Mouse (Mus musculus): ENCODE data around the gene Vtn. TPM values are rescaled to one million over a fixed set of nuclear protein-coding genes. Genes with fewer than 3 reads are reported as not detected.
"Not testable (repeated sequence)": the region's sequence is repeated elsewhere in the genome, so short reads cannot be mapped to it uniquely, and the experiment has no call there.

Gene Vtn
- polyA plus RNA-seq, 1 experiment = 143 TPM

GRCm38 (mm10) chr11:78528714-78529113 is 29.8 kb downstream of the Vtn start:
- Histone ChIP-seq H3K4me1 (ENCODE audit: control insufficient read depth, insufficient read depth, low read length) (peaks cover 10% of the 10 kb centered on the region), H3K27ac (ENCODE audit: insufficient read depth, low read length) (no peak overlapping the region), H3K27me3 (ENCODE audit: control insufficient read depth, insufficient read depth, low read length) (no peaks in the 10 kb centered on the region), H3K4me3 (replicated peaks; ENCODE audit: insufficient read depth, low read depth, low read length) (no peak overlapping the region)
- TF ChIP-seq POLR2A (IDR thresholded peaks at IDR 0.05; ENCODE audit: borderline replicate concordance, insufficient read depth, low read length) (no peak), CTCF (IDR thresholded peaks at IDR 0.05; ENCODE audit: borderline replicate concordance, insufficient read depth, low read depth, low read length) (no peak)
- WGBS = 69% methylated on average over 9 of the region's 9 CpGs
- no peak for DNase-seq

GRCm38 (mm10) chr11:78530001-78530400 is 31.1 kb downstream of the Vtn start:
- TF ChIP-seq POLR2A (IDR thresholded peaks at IDR 0.05; ENCODE audit: borderline replicate concordance, insufficient read depth, low read length) (no peak), CTCF (IDR thresholded peaks at IDR 0.05; ENCODE audit: borderline replicate concordance, insufficient read depth, low read depth, low read length) (no peak)
- Histone ChIP-seq H3K27me3 (ENCODE audit: control insufficient read depth, insufficient read depth, low read length) (no peaks in the 10 kb centered on the region), H3K27ac (ENCODE audit: insufficient read depth, low read length) (no peak overlapping the region), H3K4me3 (replicated peaks; ENCODE audit: insufficient read depth, low read depth, low read length) (no peak overlapping the region), H3K4me1 (ENCODE audit: control insufficient read depth, insufficient read depth, low read length) (peaks cover 9% of the 10 kb centered on the region)
- 86% methylated on average over 12 of the region's 12 CpGs for WGBS
- DNase-seq = no peak

- H3K4me3 ChIP-seq (replicated peaks; ENCODE audit: insufficient read depth, low read depth, low read length) = no peak overlapping the region
- TF ChIP-seq POLR2A (IDR thresholded peaks at IDR 0.05; ENCODE audit: borderline replicate concordance, insufficient read depth, low read length) (no peak), CTCF (IDR thresholded peaks at IDR 0.05; ENCODE audit: borderline replicate concordance, insufficient read depth, low read depth, low read length) (no peak)
Measured at GRCm38 (mm10) chr11:78531046-78531445, 32.2 kb downstream of the Vtn start.

GRCm38 (mm10) chr11:78531515-78531914 is 32.6 kb downstream of the Vtn start:
- not testable (repeated sequence) for DNase-seq; H3K4me1 ChIP-seq (ENCODE audit: control insufficient read depth, insufficient read depth, low read length); H3K27ac ChIP-seq (ENCODE audit: insufficient read depth, low read length); H3K4me3 ChIP-seq (replicated peaks; ENCODE audit: insufficient read depth, low read depth, low read length); H3K27me3 ChIP-seq (ENCODE audit: control insufficient read depth, insufficient read depth, low read length)
- WGBS = 90% methylated on average over 10 of the region's 10 CpGs

More at GRCm38 (mm10) chr11:78531046-78531445, 32.2 kb downstream of the Vtn start:
- 32% methylated on average over 6 of the region's 6 CpGs for WGBS
- no peak overlapping the region for H3K27ac ChIP-seq (ENCODE audit: insufficient read depth, low read length)
- DNase-seq = no peak
- peaks cover 9% of the 10 kb centered on the region for H3K4me1 ChIP-seq (ENCODE audit: control insufficient read depth, insufficient read depth, low read length)
- H3K27me3 ChIP-seq (ENCODE audit: control insufficient read depth, insufficient read depth, low read length) = no peaks in the 10 kb centered on the region

GRCm38 (mm10) chr11:78534516-78534915 is 35.6 kb downstream of the Vtn start:
- H3K27ac ChIP-seq (ENCODE audit: insufficient read depth, low read length) = no peak overlapping the region
- peaks cover 16% of the 10 kb centered on the region for H3K4me1 ChIP-seq (ENCODE audit: control insufficient read depth, insufficient read depth, low read length)
- no peak for DNase-seq
- H3K27me3 ChIP-seq (ENCODE audit: control insufficient read depth, insufficient read depth, low read length) = no peaks in the 10 kb centered on the region
- 81% methylated on average over 4 of the region's 4 CpGs for WGBS
- H3K4me3 ChIP-seq (replicated peaks; ENCODE audit: insufficient read depth, low read depth, low read length) = no peak overlapping the region
- no peak for TF ChIP-seq POLR2A (IDR thresholded peaks at IDR 0.05; ENCODE audit: borderline replicate concordance, insufficient read depth, low read length)
- no peak for TF ChIP-seq CTCF (IDR thresholded peaks at IDR 0.05; ENCODE audit: borderline replicate concordance, insufficient read depth, low read depth, low read length)

GRCm38 (mm10) chr11:78535376-78536079 is 36.6 kb downstream of the Vtn start:
- no peak for TF ChIP-seq CTCF (IDR thresholded peaks at IDR 0.05; ENCODE audit: borderline replicate concordance, insufficient read depth, low read depth, low read length)
- TF ChIP-seq POLR2A (IDR thresholded peaks at IDR 0.05; ENCODE audit: borderline replicate concordance, insufficient read depth, low read length) = no peak
- no peaks in the 10 kb centered on the region for H3K27me3 ChIP-seq (ENCODE audit: control insufficient read depth, insufficient read depth, low read length)
- H3K4me3 ChIP-seq (replicated peaks; ENCODE audit: insufficient read depth, low read depth, low read length) = peak overlapping the region; percentile 81
- H3K27ac ChIP-seq (ENCODE audit: insufficient read depth, low read length) = peak overlapping the region; percentile 19
- under 1% methylated on average over 23 of the region's 23 CpGs for WGBS
- H3K4me1 ChIP-seq (ENCODE audit: control insufficient read depth, insufficient read depth, low read length) = peaks cover 10% of the 10 kb centered on the region
- peak in 1 of 2 experiments; percentile 34 for DNase-seq

GRCm38 (mm10) chr11:78536080-78536689 is 37.3 kb downstream of the Vtn start, which contains the start of the genes Tnfaip1 and Ift20:
Gene Tnfaip1 (minus strand): TSS chr11:78536332.
Gene Ift20 (plus strand): TSS chr11:78536361.
- H3K4me1 ChIP-seq (ENCODE audit: control insufficient read depth, insufficient read depth, low read length) = 0 out of 2 replicates have a peak, but pooled peaks cover 6% of the 10 kb centered on the region
- H3K4me3 ChIP-seq (replicated peaks; ENCODE audit: insufficient read depth, low read depth, low read length) = peak within 1 kb of the TSS; percentile 81
- peak within 1 kb of the TSS; percentile 19 for H3K27ac ChIP-seq (ENCODE audit: insufficient read depth, low read length)
- TF ChIP-seq POLR2A (IDR thresholded peaks at IDR 0.05; ENCODE audit: borderline replicate concordance, insufficient read depth, low read length) = peak; percentile 70
- TF ChIP-seq CTCF (IDR thresholded peaks at IDR 0.05; ENCODE audit: borderline replicate concordance, insufficient read depth, low read depth, low read length) = no peak
- WGBS = under 1% methylated on average over 52 of the region's 52 CpGs
- peak; percentile 96 to 99 for DNase-seq
- H3K27me3 ChIP-seq (ENCODE audit: control insufficient read depth, insufficient read depth, low read length) = no peaks in the 10 kb centered on the region

- whole genome bisulfite sequencing = 2% methylated on average over 14 of the region's 14 CpGs
- H3K27ac ChIP-seq (ENCODE audit: insufficient read depth, low read length) = no peak overlapping the region
- no peak for TF ChIP-seq POLR2A (IDR thresholded peaks at IDR 0.05; ENCODE audit: borderline replicate concordance, insufficient read depth, low read length)
- no peak for TF ChIP-seq CTCF (IDR thresholded peaks at IDR 0.05; ENCODE audit: borderline replicate concordance, insufficient read depth, low read depth, low read length)
- no peak for DNase-seq
- H3K4me1 ChIP-seq (ENCODE audit: control insufficient read depth, insufficient read depth, low read length) = 0 out of 2 replicates have a peak, but pooled peaks cover 6% of the 10 kb centered on the region
- H3K27me3 ChIP-seq (ENCODE audit: control insufficient read depth, insufficient read depth, low read length) = no peaks in the 10 kb centered on the region
- H3K4me3 ChIP-seq (replicated peaks; ENCODE audit: insufficient read depth, low read depth, low read length) = peak overlapping the region; percentile 76
Measured at GRCm38 (mm10) chr11:78536690-78537084, 37.8 kb downstream of the Vtn start.

Measured in cerebellum, adult 2 months (tissue).